Mouse (Mus musculus) liver, embryonic 13.5 days (tissue): ENCODE results near the gene Plekhf1. TPM values are rescaled to one million over a fixed set of nuclear protein-coding genes. Genes with fewer than 3 reads are reported as not detected.

Experiments
- ATAC-seq: fragments of 200-750 bp; cut with Nextera tagmentation; 2 replicates; pipeline ENCODE4 v1.8.0; 2017; ENCODE audit warnings: low read depth, mild to moderate bottlenecking, moderate number of reproducible peaks, moderate library complexity
- DNase-seq: peaks from one replicate; pipeline ENCODE4 v3.0.0; 2022
- H3K27ac ChIP-seq: fragments of 300-500 bp; sonication (generic); 2 replicates; pipeline ENCODE4 v1.5.1; 2015; ENCODE audit warnings: moderate library complexity, mild to moderate bottlenecking, inconsistent platforms
- H3K27me3 ChIP-seq: fragments of 300-500 bp; sonication (generic); 2 replicates; pipeline ENCODE4 v1.6.1; 2015; ENCODE audit warnings: mild to moderate bottlenecking, inconsistent platforms
- H3K36me3 ChIP-seq: fragments of 300-500 bp; sonication (generic); 2 replicates; pipeline ENCODE4 v1.6.1; 2015; ENCODE audit warnings: mild to moderate bottlenecking, inconsistent platforms
- H3K4me1 ChIP-seq: fragments of 300-500 bp; sonication (generic); replicated peaks from 2 replicates; pipeline ENCODE4 v1.6.1; 2015; ENCODE audit warnings: inconsistent platforms
- H3K4me2 ChIP-seq: fragments of 300-500 bp; sonication (generic); 2 replicates; pipeline ENCODE4 v1.6.1; 2015; ENCODE audit warnings: inconsistent platforms, mild to moderate bottlenecking, moderate library complexity
- H3K4me3 ChIP-seq: fragments of 300-500 bp; sonication (generic); replicated peaks from 2 replicates; pipeline ENCODE4 v1.5.1; 2015; ENCODE audit warnings: mild to moderate bottlenecking, inconsistent platforms
- H3K9ac ChIP-seq: fragments of 300-500 bp; sonication (generic); 2 replicates; pipeline ENCODE4 v1.6.1; 2015; ENCODE audit warnings: mild to moderate bottlenecking, inconsistent platforms
- H3K9me3 ChIP-seq: fragments of 300-500 bp; sonication (generic); replicated peaks from 2 replicates; pipeline ENCODE4 v1.6.1; 2016; ENCODE audit warnings: inconsistent platforms
- WGBS: fragments of 180-500 bp; shearing (Covaris S2); methylation state at CpG from one replicate; pipeline ENCODE4 v1.1.7; 2015; ENCODE audit not compliant: insufficient replicate concordance; 5-methylcytosine and 5-hydroxymethylcytosine counted together
- polyA plus RNA-seq: library from polyadenylated mRNA; unstranded; fragments of >200 nt; fragmentation: Nextera tagmentation; extraction: Ambion mirVana; gene quantifications from 2 replicates; pipeline ENCODE4 v1.2.1, GENCODE M21; 2015

The Plekhf1 gene
- polyA plus RNA-seq, 1 experiment from 2014 or later, result 0.46 TPM

DNA sequence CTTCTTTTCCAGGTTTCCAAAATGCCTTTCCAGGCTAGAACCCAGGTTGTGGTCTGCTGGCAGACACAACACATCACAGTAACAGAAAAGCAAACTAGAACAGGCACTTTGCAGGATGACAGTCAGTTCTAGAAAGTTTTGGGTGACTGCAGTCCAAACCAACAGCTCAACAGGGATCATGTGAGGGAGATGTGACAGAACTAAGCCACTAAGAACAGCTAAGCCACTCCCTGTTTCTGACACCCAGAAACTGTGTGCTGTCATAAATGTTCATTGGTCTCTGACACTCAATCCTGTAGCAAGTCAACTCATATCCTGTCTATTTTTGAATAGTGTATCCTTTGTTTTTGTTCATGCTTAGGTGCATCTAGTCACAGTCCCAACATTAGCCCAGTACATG lies 9.3 kb upstream of the Plekhf1 start:
- Histone ChIP-seq H3K9ac (no peak overlapping the region), H3K4me1 (no peaks in the 10 kb centered on the region), H3K9me3 (no peaks in the 10 kb centered on the region), H3K4me2 (no peak overlapping the region), H3K36me3 (no peaks in the 10 kb centered on the region), H3K27me3 (no peaks in the 10 kb centered on the region), H3K27ac (no peak overlapping the region), H3K4me3 (no peak overlapping the region)
- ATAC-seq (no peak), DNase-seq (no peak)

DNA sequence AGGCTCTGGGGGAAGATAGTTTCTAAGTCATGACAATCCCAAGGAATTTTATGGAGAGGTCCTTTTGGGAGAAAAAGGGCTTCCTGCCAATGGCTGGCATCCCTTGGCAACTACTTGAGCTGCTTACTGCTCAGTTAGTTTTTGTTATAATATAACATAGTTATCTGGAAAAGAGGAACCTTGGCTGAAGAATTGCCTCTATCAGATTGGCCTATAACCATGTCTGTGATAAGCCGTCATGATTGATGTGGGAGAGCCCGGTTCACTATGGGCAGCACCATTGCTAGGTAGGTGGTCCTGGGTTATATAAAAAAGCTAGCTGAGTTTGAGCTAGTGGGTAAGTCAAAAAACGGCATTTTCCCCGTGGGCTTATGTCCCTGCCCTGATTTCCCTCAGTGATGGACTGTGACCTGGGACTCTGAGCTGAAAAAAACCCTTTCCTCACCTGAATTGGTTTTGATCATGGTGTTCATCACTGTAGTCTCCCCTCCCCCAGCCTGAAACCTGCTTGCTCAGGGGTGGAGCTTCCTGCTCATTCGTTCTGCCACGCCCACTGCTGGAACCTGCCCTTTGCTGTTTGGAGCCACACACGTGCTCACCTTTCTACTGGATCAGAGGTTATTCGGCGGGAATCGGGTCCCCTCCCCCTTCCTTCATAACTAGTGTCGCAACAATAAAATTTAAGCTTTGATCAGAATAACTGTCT lies 8.7 kb upstream of the Plekhf1 start:
- no peaks in the 10 kb centered on the region for H3K4me1 ChIP-seq
- H3K36me3 ChIP-seq, result no peaks in the 10 kb centered on the region
- no peak overlapping the region for H3K4me3 ChIP-seq
- H3K9me3 ChIP-seq, result no peaks in the 10 kb centered on the region
- DNase-seq (no peak), ATAC-seq (no peak)
- no peak overlapping the region for H3K4me2 ChIP-seq
- H3K27ac ChIP-seq, result no peak overlapping the region
- no peak overlapping the region for H3K9ac ChIP-seq
- H3K27me3 ChIP-seq, result no peaks in the 10 kb centered on the region
- 34% methylated on average over 11 of the region's 11 CpGs for whole genome bisulfite sequencing

DNA sequence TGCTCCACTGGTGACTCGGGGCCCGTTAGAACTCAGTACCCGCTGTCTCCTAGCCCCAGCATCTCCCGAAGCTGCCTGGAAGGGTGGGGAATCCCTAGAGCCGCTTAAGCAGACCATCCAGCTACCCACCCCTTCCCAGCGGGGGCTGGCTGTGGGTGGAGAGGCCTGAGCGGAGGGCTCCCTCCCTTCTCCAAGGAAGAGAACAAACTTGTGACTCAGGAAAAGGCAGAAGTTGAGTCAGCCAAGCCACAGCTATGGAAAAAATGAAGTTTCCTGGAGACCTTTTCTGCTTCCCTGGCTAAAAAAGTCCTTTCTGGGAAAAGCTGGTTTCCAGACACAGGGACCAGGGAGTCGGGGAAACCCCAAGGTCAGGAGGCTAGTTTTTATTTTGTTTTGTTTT lies 2.5 kb upstream of the Plekhf1 start:
- ATAC-seq (no peak), DNase-seq (no peak)
- Histone ChIP-seq H3K27ac (no peak overlapping the region), H3K27me3 (peaks cover 15% of the 10 kb centered on the region), H3K9ac (no peak overlapping the region), H3K9me3 (no peaks in the 10 kb centered on the region), H3K4me2 (no peak overlapping the region), H3K4me1 (peaks cover 16% of the 10 kb centered on the region), H3K4me3 (no peak overlapping the region), H3K36me3 (no peaks in the 10 kb centered on the region)
- 26% methylated on average over 8 of the region's 8 CpGs for WGBS

DNA sequence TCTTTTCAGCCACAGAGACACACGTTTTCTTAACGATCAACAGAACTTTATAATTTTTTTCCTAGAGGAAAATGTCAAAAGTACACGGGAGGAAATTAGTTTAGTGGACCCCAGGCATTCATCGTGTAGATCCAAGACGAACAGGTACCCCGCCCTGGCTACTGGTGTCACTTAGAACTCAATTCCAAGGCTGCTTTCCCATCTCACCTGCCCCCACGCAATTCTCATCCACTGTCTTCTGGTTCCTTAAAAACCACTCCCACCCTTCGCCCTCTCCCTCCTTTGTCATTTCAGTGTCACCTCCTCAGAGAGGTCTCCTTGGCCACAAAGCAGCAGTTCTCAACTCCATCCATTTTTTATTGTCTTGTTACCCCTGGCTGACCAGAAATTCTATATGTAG lies 513 bp upstream of the Plekhf1 start:
- no peak for ATAC-seq
- H3K27ac ChIP-seq, result no peak overlapping the region
- WGBS, result 27% methylated on average over 8 of the region's 8 CpGs
- no peaks in the 10 kb centered on the region for H3K36me3 ChIP-seq
- H3K9ac ChIP-seq, result peak overlapping the region; percentile 70
- H3K4me1 ChIP-seq, result peaks cover 16% of the 10 kb centered on the region
- peak overlapping the region; percentile 90 for H3K4me2 ChIP-seq
- peaks cover 15% of the 10 kb centered on the region for H3K27me3 ChIP-seq
- no peak for DNase-seq
- H3K4me3 ChIP-seq, result peak overlapping the region; percentile 67
- H3K9me3 ChIP-seq, result no peaks in the 10 kb centered on the region

DNA sequence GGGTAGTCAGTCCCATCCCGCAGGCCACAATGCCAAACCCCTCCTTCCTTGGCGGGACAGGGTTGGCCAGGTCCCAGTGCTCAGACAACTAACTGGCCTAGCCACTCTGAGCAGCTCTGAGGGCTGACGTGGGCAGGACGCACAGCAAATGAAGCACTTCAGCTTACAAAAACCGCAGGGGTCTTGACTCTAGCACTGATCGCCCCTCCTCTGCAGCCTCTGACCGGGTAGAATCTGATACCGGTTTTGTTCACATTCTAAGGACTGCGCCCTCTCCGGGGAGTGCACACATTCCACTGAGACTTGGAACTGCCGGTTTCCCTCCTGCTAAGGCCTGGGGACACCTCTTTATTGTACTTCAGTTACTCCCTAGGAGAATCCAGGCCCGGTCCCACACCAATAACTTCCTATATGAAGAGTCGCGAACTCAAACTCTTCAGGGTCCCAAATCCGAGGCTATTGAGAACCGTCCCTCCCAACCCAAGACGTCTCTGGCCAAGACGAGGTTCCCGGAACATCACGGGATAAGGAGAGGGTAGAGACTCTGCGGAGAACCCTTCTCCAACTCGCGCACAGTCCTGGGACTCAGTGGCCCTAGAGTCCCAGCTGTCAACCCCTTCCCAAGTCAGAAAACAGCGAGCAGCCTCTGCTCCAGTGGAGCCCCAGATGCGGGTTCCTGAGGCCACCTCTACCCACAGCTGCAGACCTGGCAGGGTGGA lies 476 bp downstream of the Plekhf1 start:
- ATAC-seq (peak; percentile 19), DNase-seq (no peak)
- 2% methylated on average over 25 of the region's 25 CpGs for WGBS
- H3K9me3 ChIP-seq, result no peaks in the 10 kb centered on the region
- peaks cover 15% of the 10 kb centered on the region for H3K27me3 ChIP-seq
- H3K4me3 ChIP-seq, result peak overlapping the region; percentile 67
- no peak overlapping the region for H3K27ac ChIP-seq
- H3K4me1 ChIP-seq, result peaks cover 16% of the 10 kb centered on the region
- peak overlapping the region; percentile 70 for H3K9ac ChIP-seq
- H3K4me2 ChIP-seq, result peak overlapping the region; percentile 90
- no peaks in the 10 kb centered on the region for H3K36me3 ChIP-seq

DNA sequence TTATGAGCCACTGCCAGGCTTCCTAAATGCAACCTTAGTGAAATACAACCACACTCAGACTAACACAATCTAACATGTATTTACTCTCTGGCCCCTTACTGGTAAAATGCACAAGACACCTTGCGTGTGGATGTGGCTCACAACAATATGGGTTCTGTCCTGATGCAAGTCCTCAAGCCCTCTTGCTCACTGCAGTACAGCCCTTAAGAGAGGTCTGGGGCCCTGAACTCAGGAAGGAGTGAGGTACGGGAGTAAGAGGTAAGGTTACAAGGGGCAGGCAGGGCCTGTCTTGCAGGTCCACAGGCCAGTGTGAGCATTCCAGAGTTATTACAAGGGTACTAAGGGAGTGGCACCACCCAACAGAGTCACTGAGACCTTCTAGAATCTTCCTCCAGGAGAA lies 1.6 kb downstream of the Plekhf1 start:
- Histone ChIP-seq H3K4me3 (no peak overlapping the region), H3K9me3 (no peaks in the 10 kb centered on the region), H3K4me1 (peaks cover 16% of the 10 kb centered on the region), H3K36me3 (no peaks in the 10 kb centered on the region), H3K4me2 (no peak overlapping the region), H3K27me3 (peaks cover 15% of the 10 kb centered on the region), H3K27ac (no peak overlapping the region), H3K9ac (no peak overlapping the region)
- DNase-seq (no peak), ATAC-seq (no peak)
- WGBS, result 69% methylated on average over 2 of the region's 2 CpGs

DNA sequence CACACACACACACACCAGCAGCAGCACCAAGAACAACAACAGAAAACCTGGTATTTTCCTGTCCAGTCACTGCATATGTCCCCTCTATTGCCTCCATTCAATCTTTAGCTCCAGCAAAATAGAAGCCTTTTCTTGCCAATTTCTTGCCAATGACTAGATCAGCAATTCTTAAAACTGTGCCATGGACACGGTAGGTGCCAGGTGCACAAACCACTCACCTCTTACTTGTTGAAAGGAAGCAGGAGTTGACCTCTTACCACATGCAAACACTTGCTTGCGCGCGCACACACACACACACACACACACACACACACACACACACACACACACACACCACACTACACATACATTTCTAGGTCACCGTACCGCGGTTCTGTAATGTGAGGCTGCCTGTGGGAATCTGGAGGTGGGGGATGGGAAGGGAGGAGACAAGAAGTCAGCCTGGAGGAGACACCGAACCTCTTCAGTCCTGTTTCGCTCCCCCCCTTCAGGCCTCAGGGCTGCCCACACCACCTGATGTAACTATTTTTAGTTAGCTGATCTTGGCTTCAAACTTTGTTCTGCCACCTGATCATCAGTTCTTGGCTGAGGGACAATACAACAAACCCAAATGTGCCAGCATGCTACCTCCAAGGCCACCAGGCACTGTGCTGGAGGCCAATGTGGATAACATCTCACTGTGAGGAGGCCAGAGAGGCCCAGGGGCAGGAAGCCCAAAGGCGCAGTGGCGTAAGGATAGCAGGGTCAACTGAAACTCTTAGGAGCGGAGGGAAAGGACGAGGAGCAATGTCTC lies 3.0 kb downstream of the Plekhf1 start:
- Histone ChIP-seq H3K4me2 (no peak overlapping the region), H3K4me1 (peaks cover 16% of the 10 kb centered on the region), H3K4me3 (no peak overlapping the region), H3K27me3 (peaks cover 6% of the 10 kb centered on the region), H3K27ac (no peak overlapping the region), H3K9ac (no peak overlapping the region), H3K36me3 (no peaks in the 10 kb centered on the region), H3K9me3 (no peaks in the 10 kb centered on the region)
- ATAC-seq (no peak), DNase-seq (no peak)
- WGBS, result 70% methylated on average over 13 of the region's 13 CpGs

DNA sequence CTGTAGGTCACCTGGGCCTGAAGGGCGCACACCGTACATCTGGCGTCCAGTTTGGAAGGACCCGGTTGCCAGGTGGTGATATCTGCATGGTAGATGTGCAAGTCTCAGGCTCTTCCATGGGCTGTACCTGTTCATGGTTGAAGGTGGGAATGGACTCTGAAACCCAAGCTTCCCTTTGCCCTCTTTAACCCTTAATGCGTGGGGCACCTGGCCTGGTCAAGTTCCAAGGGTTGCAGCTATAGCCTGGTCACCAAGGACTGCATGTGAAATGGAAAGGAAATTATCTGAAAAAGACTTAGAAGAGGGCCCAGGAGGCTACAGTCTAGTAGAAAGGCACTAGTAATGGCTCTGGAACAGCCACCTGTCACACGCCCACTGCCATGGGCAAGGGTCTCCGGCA lies 7.0 kb downstream of the Plekhf1 start:
- H3K4me2 ChIP-seq, result no peak overlapping the region
- no peaks in the 10 kb centered on the region; the same call in 1 of the 2 replicates for H3K4me1 ChIP-seq
- no peaks in the 10 kb centered on the region for H3K27me3 ChIP-seq
- no peaks in the 10 kb centered on the region for H3K9me3 ChIP-seq
- H3K4me3 ChIP-seq, result no peak overlapping the region
- no peak overlapping the region for H3K9ac ChIP-seq
- WGBS, result 84% methylated on average over 7 of the region's 7 CpGs
- H3K27ac ChIP-seq, result no peak overlapping the region
- DNase-seq (no peak), ATAC-seq (no peak)
- no peaks in the 10 kb centered on the region for H3K36me3 ChIP-seq

DNA sequence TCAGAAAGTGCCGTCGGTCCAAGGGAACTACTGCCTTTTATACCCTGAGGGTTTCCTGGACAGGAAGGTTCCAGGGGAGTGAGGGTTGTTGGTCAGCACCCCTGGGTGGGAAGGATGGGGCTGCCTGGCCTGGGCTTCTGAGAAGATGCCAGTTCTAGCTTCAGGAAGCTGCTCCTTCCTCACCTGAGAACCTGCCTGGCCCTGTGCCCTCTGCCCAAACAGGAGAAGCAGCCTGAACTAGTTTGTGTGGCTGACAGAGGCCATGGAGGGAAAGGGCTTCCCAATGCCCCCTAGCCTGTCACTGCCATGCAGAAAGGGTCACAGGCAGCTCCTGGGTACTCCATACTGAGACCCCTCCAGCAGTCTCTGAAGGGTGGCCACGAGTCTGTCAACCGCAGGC lies 8.3 kb downstream of the Plekhf1 start:
- DNase-seq (no peak), ATAC-seq (no peak)
- H3K4me2 ChIP-seq, result no peak overlapping the region
- 72% methylated on average over 4 of the region's 4 CpGs for WGBS
- H3K4me3 ChIP-seq, result no peak overlapping the region
- no peak overlapping the region for H3K27ac ChIP-seq
- H3K4me1 ChIP-seq, result no peaks in the 10 kb centered on the region
- H3K36me3 ChIP-seq, result no peaks in the 10 kb centered on the region
- H3K9ac ChIP-seq, result no peak overlapping the region
- no peaks in the 10 kb centered on the region for H3K27me3 ChIP-seq
- H3K9me3 ChIP-seq, result no peaks in the 10 kb centered on the region

DNA sequence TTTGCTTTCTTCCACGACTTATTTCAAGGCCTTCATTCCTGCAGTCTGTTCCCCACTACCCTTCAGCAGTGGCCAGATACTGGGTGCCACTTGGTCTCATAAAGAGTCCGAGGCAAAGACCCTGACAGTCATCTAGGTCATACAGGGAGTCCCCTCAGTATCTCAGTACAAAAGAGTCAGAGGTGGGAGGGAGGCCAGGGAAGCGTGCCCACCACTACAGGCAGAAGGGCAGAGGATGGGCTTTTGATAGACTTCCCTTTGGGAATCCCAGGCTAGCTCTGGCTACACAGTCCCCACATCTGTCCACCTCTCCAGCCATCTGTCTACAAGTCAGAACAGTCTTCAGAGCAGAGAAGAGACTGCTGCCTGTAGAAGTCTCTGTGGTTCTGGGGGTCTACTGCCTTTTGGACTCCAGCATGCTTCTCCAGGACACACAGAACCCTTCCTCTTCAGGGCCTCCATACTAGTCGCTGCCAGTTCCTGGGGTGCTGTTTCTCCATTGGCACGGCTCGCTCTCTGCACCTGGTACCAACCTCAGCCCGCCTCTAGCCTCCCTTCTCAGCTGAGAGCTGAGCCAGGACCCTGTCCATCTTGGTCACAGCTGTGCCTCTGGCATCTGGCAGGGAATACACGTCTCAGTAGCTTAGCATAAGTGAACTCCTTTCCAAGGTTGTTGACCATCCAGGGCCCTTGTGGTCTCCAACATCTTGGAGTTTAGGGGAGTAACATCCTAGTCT lies 9.0 kb downstream of the Plekhf1 start:
- Histone ChIP-seq H3K9me3 (no peaks in the 10 kb centered on the region), H3K9ac (no peak overlapping the region), H3K27me3 (no peaks in the 10 kb centered on the region), H3K36me3 (no peaks in the 10 kb centered on the region), H3K4me2 (no peak overlapping the region), H3K4me3 (no peak overlapping the region), H3K27ac (no peak overlapping the region), H3K4me1 (0 out of 2 replicates have a peak, but pooled peaks cover 5% of the 10 kb centered on the region)
- DNase-seq, result no peak
- ATAC-seq, result no peak
- WGBS, result 57% methylated on average over 8 of the region's 8 CpGs
